Mouse (Mus musculus): Measurements from ENCODE around the gene Il15ra. TPM values are rescaled to one million over a fixed set of nuclear protein-coding genes. Genes with fewer than 3 reads are reported as not detected.
"Not testable (repeated sequence)": the region's sequence is repeated elsewhere in the genome, so short reads cannot be mapped to it uniquely, and the experiment has no call there.

The Il15ra gene
- total RNA-seq, 2 experiments from 2014 or later = 3.8 to 6.9 TPM

GRCm38 (mm10) chr2:11699905-11700304 is 5.2 kb upstream of the Il15ra start:
- DNase-seq (ENCODE audit: low spot score in 2 of 2) = no peak
- intact Hi-C loops (cut with DNase I) = no loop called here

DNA sequence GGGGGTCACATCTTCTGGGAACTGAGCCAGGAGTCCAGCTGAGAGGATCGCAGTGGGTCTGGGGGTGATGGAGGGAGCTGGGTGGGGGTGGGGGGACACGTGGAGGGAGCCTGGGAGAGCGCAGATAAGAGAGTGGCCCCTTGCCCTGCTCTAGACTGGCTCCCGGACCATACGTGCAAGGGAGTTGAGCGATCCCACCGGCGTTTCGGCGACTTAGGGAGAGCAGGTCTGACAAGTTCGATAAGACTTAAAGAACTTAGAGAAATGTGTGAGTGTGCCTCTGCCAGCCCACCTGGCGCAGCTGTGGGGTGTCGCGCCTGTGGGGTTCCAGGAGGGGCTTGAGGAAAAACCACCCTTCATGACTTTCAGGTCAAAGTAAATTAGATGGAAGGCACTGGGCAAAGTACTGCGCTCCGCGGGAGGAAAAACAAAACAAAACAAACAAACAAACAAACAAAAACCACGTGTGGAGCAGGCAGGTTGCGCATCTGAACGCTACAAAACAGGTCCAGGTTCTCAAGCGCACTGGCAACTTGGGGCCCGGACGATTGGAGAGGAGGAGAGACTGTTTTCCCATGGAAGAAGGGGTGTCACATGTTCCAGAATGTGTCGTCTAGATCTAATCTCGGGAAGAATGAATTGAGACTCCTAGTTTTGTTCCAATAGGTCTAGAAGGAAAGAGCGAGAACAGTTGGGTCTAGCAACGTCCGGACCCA is 1.1 kb downstream of the Il15ra start:
- intact Hi-C loops (cut with DNase I) = no loop called here
- peak in 1 of 2 experiments; percentile 32 for DNase-seq (ENCODE audit: low spot score in 2 of 2)

DNA sequence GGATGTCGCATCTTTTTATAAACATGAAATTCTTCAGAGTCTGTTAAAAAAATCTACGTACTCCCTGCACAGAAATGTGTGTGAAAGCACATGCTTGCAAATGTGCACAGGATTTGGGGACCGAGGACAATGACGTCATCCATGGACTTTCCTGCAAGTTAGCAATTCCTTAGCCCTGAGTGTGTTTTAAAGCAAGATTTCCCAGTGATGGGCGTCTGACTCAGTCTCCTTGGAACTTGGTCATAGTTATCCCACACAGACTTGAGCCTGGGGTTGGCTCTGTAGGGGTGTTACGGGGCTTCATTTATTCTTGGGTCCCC is 1.6 kb downstream of the Il15ra start:
- peak in 1 of 2 experiments; percentile 10 for DNase-seq (ENCODE audit: low spot score in 2 of 2)
- intact Hi-C loops (cut with DNase I) = no loop called here

- intact Hi-C loops (cut with DNase I) = no loop called here
Observed at GRCm38 (mm10) chr2:11708538-11708937, 3.4 kb downstream of the Il15ra start.

GRCm38 (mm10) chr2:11710101-11710500 is 5.0 kb downstream of the Il15ra start:
- intact Hi-C loops (cut with DNase I); DNase-seq (ENCODE audit: low spot score in 2 of 2): not testable (repeated sequence)

More at GRCm38 (mm10) chr2:11708538-11708937, 3.4 kb downstream of the Il15ra start:
- DNase-seq (ENCODE audit: low spot score in 2 of 2) = peak in 1 of 2 experiments; percentile 16

- intact Hi-C loops (cut with DNase I) = no loop called here
- DNase-seq (ENCODE audit: low spot score in 2 of 2) = no peak
Observed at GRCm38 (mm10) chr2:11712483-11712990, 7.4 kb downstream of the Il15ra start.

- no peak for DNase-seq (ENCODE audit: low spot score in 2 of 2)
- intact Hi-C loops (cut with DNase I) = no loop called here
Observed at GRCm38 (mm10) chr2:11713021-11713420, 7.9 kb downstream of the Il15ra start.

DNA sequence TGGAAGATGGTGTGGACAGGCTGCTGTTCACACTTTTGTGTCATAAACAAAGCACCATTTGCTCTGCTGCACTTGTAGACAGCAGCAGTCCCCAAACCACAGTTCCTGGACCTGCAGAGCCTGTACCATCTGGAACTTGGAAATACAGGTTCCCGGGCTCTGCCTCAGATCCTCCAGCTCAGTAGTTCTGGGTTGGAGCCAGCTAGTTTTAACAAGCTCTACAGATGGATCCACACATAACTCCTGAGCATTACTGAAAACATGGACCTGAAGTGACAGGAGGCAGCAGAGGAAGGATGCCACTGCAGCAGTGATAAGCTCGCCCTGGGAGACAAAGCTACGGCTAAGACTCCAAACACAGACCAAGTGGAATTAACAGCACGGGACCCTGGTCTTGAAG is 9.4 kb downstream of the Il15ra start:
- intact Hi-C loops (cut with DNase I) = no loop called here
- DNase-seq (ENCODE audit: low spot score in 2 of 2) = peak; percentile 51 to 84

- intact Hi-C loops (cut with DNase I) = no loop called here
- no peak for DNase-seq (ENCODE audit: low spot score in 2 of 2)
Observed at GRCm38 (mm10) chr2:11718573-11718972, 13.5 kb downstream of the Il15ra start.

GRCm38 (mm10) chr2:11722564-11722963 is 17.5 kb downstream of the Il15ra start:
- intact Hi-C loops (cut with DNase I) = no loop called here
- no peak for DNase-seq (ENCODE audit: low spot score in 2 of 2)

DNA sequence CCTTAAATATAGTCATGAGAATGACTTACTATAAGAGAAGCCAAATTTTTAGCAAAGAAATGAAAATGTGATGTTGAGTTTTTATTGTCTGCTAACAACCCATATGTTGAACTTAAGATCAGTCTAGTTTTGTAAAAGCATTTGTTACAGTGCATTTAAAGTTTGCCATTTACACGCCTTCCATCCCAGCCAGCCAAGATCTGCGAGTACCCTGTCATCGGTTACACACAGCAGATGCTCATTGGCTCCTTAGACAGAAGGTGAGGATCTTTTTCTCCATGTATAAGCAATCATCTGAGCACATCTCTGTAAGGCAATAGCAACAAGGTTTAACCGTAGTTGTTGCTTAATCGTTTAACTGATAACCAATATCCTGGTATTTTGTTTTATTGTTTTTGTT is 22.5 kb downstream of the Il15ra start:
- no peak for DNase-seq (ENCODE audit: low spot score in 2 of 2)
- intact Hi-C loops (cut with DNase I) = no loop called here

GRCm38 (mm10) chr2:11729091-11729490 is 24.0 kb downstream of the Il15ra start:
- DNase-seq (ENCODE audit: low spot score in 2 of 2) = no peak
- intact Hi-C loops (cut with DNase I) = no loop called here

- intact Hi-C loops (cut with DNase I) = no loop called here
- DNase-seq (ENCODE audit: low spot score in 2 of 2) = peak in 1 of 2 experiments; percentile 18
Observed at GRCm38 (mm10) chr2:11732978-11733377, 27.9 kb downstream of the Il15ra start.

DNA sequence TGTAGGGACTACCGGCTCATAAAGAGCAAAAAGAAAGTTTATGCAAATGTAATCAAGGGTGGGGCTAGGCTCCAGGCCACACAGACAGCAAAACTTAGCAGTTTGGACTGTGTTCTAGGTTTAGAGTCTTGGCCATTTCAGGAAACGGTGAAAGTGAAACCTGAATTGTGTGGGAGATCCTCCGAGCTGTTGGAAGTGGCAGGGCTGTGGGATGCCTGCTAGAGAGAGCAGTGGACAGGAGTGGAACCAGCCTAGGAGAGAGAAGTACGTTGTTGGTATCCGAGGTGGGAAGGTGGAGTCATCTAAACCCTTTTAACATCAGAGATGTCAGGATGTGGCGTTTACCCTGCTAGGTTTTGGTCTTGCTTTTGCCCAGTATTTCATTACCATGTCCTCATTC is 30.8 kb downstream of the Il15ra start:
- intact Hi-C loops (cut with DNase I) = no loop called here
- DNase-seq (ENCODE audit: low spot score in 2 of 2) = no peak

- intact Hi-C loops (cut with DNase I) = no loop called here
- DNase-seq (ENCODE audit: low spot score in 2 of 2) = no peak
Observed at GRCm38 (mm10) chr2:11738794-11739193, 33.7 kb downstream of the Il15ra start.

- intact Hi-C loops (cut with DNase I) = loop anchor here (10.0 kb wide), 1 partner anchor 145 kb away; no protein-coding TSS in a partner anchor
Observed at GRCm38 (mm10) chr2:11739516-11740051, 34.5 kb downstream of the Il15ra start.

GRCm38 (mm10) chr2:11762541-11762940 is 57.5 kb downstream of the Il15ra start:
- intact Hi-C loops (cut with DNase I) = loop anchor here (10.0 kb wide), 1 partner anchor 158 kb away; the partner anchor contains the start of gene Rbm17
- no peak for DNase-seq (ENCODE audit: low spot score in 2 of 2)

More at GRCm38 (mm10) chr2:11739516-11740051, 34.5 kb downstream of the Il15ra start:
- no peak for DNase-seq (ENCODE audit: low spot score in 2 of 2)

- intact Hi-C loops (cut with DNase I) = loop anchor here (10.0 kb wide), 1 partner anchor 161 kb away; the partner anchor contains the start of gene Rbm17
- peak in 1 of 2 experiments; percentile 17 for DNase-seq (ENCODE audit: low spot score in 2 of 2)
Observed at GRCm38 (mm10) chr2:11765694-11766093, 60.6 kb downstream of the Il15ra start.

- no peak for DNase-seq (ENCODE audit: low spot score in 2 of 2)
- intact Hi-C loops (cut with DNase I) = loop anchor here (10.0 kb wide), 1 partner anchor 162 kb away; the partner anchor contains the start of gene Rbm17
Observed at GRCm38 (mm10) chr2:11766485-11767160, 61.5 kb downstream of the Il15ra start.

DNA sequence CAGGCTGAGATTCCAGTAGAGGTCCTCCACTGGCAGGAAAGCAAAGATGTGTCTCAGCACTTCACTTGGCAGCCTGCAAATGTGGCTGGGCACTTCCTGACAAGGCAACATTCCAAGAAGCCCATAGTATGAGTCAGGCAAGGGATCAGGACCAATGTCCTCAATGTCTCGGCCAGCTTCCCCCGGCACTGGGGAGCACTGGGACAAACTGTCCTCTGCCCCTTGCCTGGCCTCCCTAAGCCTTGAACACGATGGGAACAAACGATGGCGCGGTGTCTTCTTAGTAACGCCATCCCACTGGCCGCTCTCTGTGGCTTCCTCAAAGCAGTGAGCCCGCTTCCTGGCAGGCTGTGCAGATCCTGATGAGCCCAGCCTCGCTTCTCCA is 62.1 kb downstream of the Il15ra start:
- intact Hi-C loops (cut with DNase I) = loop anchor here (10.0 kb wide), 1 partner anchor 162 kb away; the partner anchor contains the start of gene Rbm17
- DNase-seq (ENCODE audit: low spot score in 2 of 2) = peak in 1 of 2 experiments; percentile 19
